Mouse (Mus musculus) neural tube, embryonic 11.5 days (tissue): ENCODE results near the gene Actr3b. TPM values are rescaled to one million over a fixed set of nuclear protein-coding genes. Genes with fewer than 3 reads are reported as not detected.

Experiments
- ATAC-seq: fragments of 200-750 bp; cut with Nextera tagmentation; 2 replicates; pipeline ENCODE4 v1.8.0; 2017; ENCODE audit warnings: moderate number of reproducible peaks, mild to moderate bottlenecking, moderate TSS enrichment, moderate library complexity; ENCODE audit not compliant: insufficient read depth, low FRiP score, low TSS enrichment
- DNase-seq: peaks from one replicate; pipeline ENCODE4 v3.0.0-alpha.2; 2015; ENCODE audit warnings: low spot score
- H3K27ac ChIP-seq: fragments of 300-500 bp; sonication (generic); 2 replicates; pipeline ENCODE4 v1.5.1; 2014; ENCODE audit warnings: low read depth, mild to moderate bottlenecking, low read length
- H3K27me3 ChIP-seq: fragments of 300-500 bp; sonication (generic); 2 replicates; pipeline ENCODE4 v1.6.1; 2014; ENCODE audit warnings: mild to moderate bottlenecking, low read length, mixed read lengths; ENCODE audit not compliant: control insufficient read depth, insufficient read depth
- H3K36me3 ChIP-seq: fragments of 300-500 bp; sonication (generic); 2 replicates; pipeline ENCODE4 v1.6.1; 2014; ENCODE audit warnings: mild to moderate bottlenecking, low read length, moderate library complexity, mixed read lengths; ENCODE audit not compliant: control insufficient read depth, insufficient read depth
- H3K4me1 ChIP-seq: fragments of 300-500 bp; sonication (generic); 2 replicates; pipeline ENCODE4 v1.6.1; 2014; ENCODE audit warnings: low read length, mixed read lengths; ENCODE audit not compliant: control insufficient read depth, insufficient read depth
- H3K4me2 ChIP-seq: fragments of 300-500 bp; sonication (generic); 2 replicates; pipeline ENCODE4 v1.6.1; 2014; ENCODE audit warnings: low read depth, mild to moderate bottlenecking, moderate library complexity
- H3K4me3 ChIP-seq: fragments of 300-500 bp; sonication (generic); 2 replicates; pipeline ENCODE4 v1.5.1; 2014; ENCODE audit warnings: low read depth, low read length
- H3K9ac ChIP-seq: fragments of 300-500 bp; sonication (generic); 2 replicates; pipeline ENCODE4 v1.6.1; 2014; ENCODE audit warnings: mild to moderate bottlenecking, low read length
- H3K9me3 ChIP-seq: fragments of 300-500 bp; sonication (generic); 2 replicates; pipeline ENCODE4 v1.6.1; 2016; ENCODE audit warnings: low read length; ENCODE audit not compliant: control insufficient read depth
- WGBS: fragments of 180-500 bp; shearing (Covaris S2); extraction: QIAGEN DNeasy Blood & Tissue Kit; methylation state at CpG from one replicate; pipeline ENCODE4 v1.1.7; 2014; 5-methylcytosine and 5-hydroxymethylcytosine counted together
- polyA plus RNA-seq: library from polyadenylated mRNA; unstranded; fragments of >200 nt; fragmentation: Nextera tagmentation; extraction: Ambion mirVana; gene quantifications from 2 replicates; pipeline ENCODE4 v1.2.1, GENCODE M21; 2014

Actr3b gene
- polyA plus RNA-seq, 1 experiment from 2014 or later, result 11.5 TPM

GRCm38 (mm10) chr5:25761850-25762249 lies 2.1 kb downstream of the Actr3b start:
- no peaks in the 10 kb centered on the region for H3K36me3 ChIP-seq
- ATAC-seq, result no peak
- H3K4me1 ChIP-seq, result no peaks in the 10 kb centered on the region
- H3K9ac ChIP-seq, result no peak overlapping the region
- H3K27ac ChIP-seq, result no peak overlapping the region
- no peak overlapping the region for H3K4me3 ChIP-seq
- WGBS, result 84% methylated on average over 2 of the region's 2 CpGs
- H3K27me3 ChIP-seq, result no peaks in the 10 kb centered on the region
- H3K4me2 ChIP-seq, result no peak overlapping the region
- H3K9me3 ChIP-seq, result no peaks in the 10 kb centered on the region
- DNase-seq, result no peak

- Histone ChIP-seq H3K4me2 (no peak overlapping the region), H3K36me3 (no peaks in the 10 kb centered on the region), H3K9ac (no peak overlapping the region), H3K27me3 (no peaks in the 10 kb centered on the region), H3K9me3 (no peaks in the 10 kb centered on the region), H3K4me3 (no peak overlapping the region), H3K27ac (no peak overlapping the region), H3K4me1 (no peaks in the 10 kb centered on the region)
- 73% methylated on average over 17 of the region's 17 CpGs for WGBS
- DNase-seq (no peak), ATAC-seq (no peak)
These were observed 9.2 kb downstream of the Actr3b start for GRCm38 (mm10) chr5:25769006-25769405.

GRCm38 (mm10) chr5:25769406-25769805 lies 9.6 kb downstream of the Actr3b start:
- Histone ChIP-seq H3K9me3 (no peaks in the 10 kb centered on the region), H3K9ac (no peak overlapping the region), H3K27ac (no peak overlapping the region), H3K36me3 (no peaks in the 10 kb centered on the region), H3K4me2 (no peak overlapping the region), H3K4me1 (no peaks in the 10 kb centered on the region), H3K4me3 (no peak overlapping the region), H3K27me3 (no peaks in the 10 kb centered on the region)
- DNase-seq (no peak), ATAC-seq (no peak)
- 48% methylated on average over 2 of the region's 2 CpGs for WGBS

GRCm38 (mm10) chr5:25772456-25772855 lies 12.7 kb downstream of the Actr3b start:
- H3K4me2 ChIP-seq, result no peak overlapping the region
- H3K4me1 ChIP-seq, result no peaks in the 10 kb centered on the region
- no peak for ATAC-seq
- 91% methylated on average over 9 of the region's 9 CpGs for WGBS
- H3K27me3 ChIP-seq, result no peaks in the 10 kb centered on the region
- H3K9me3 ChIP-seq, result no peaks in the 10 kb centered on the region
- no peaks in the 10 kb centered on the region for H3K36me3 ChIP-seq
- no peak for DNase-seq
- H3K27ac ChIP-seq, result no peak overlapping the region
- no peak overlapping the region for H3K4me3 ChIP-seq
- no peak overlapping the region for H3K9ac ChIP-seq

GRCm38 (mm10) chr5:25773921-25774790 lies 14.4 kb downstream of the Actr3b start:
- Histone ChIP-seq H3K9ac (no peak overlapping the region), H3K4me1 (no peaks in the 10 kb centered on the region)

GRCm38 (mm10) chr5:25791570-25791969 lies 31.8 kb downstream of the Actr3b start:
- Histone ChIP-seq H3K4me1 (no peaks in the 10 kb centered on the region), H3K27me3 (no peaks in the 10 kb centered on the region), H3K4me3 (no peak overlapping the region), H3K9me3 (no peaks in the 10 kb centered on the region), H3K36me3 (no peaks in the 10 kb centered on the region), H3K4me2 (no peak overlapping the region), H3K27ac (no peak overlapping the region), H3K9ac (no peak overlapping the region)
- ATAC-seq (no peak), DNase-seq (no peak)
- WGBS, result 88% methylated on average over 6 of the region's 6 CpGs

More at GRCm38 (mm10) chr5:25773921-25774790, 14.4 kb downstream of the Actr3b start:
- no peaks in the 10 kb centered on the region for H3K27me3 ChIP-seq
- H3K4me3 ChIP-seq, result no peak overlapping the region
- no peak overlapping the region for H3K27ac ChIP-seq
- ATAC-seq (no peak), DNase-seq (no peak)
- H3K9me3 ChIP-seq, result no peaks in the 10 kb centered on the region
- no peaks in the 10 kb centered on the region for H3K36me3 ChIP-seq
- WGBS, result 85% methylated on average over 13 of the region's 13 CpGs
- H3K4me2 ChIP-seq, result no peak overlapping the region

- Histone ChIP-seq H3K27me3 (no peaks in the 10 kb centered on the region), H3K4me1 (no peaks in the 10 kb centered on the region), H3K9ac (no peak overlapping the region), H3K4me3 (no peak overlapping the region), H3K9me3 (no peaks in the 10 kb centered on the region), H3K4me2 (no peak overlapping the region), H3K36me3 (no peaks in the 10 kb centered on the region), H3K27ac (no peak overlapping the region)
- ATAC-seq (no peak), DNase-seq (no peak)
- 86% methylated on average over 11 of the region's 11 CpGs for WGBS
These were observed 38.0 kb downstream of the Actr3b start for GRCm38 (mm10) chr5:25797776-25798175.

GRCm38 (mm10) chr5:25800929-25801328 lies 41.1 kb downstream of the Actr3b start:
- Histone ChIP-seq H3K27ac (no peak overlapping the region), H3K36me3 (no peaks in the 10 kb centered on the region), H3K27me3 (no peaks in the 10 kb centered on the region), H3K4me3 (no peak overlapping the region), H3K9ac (no peak overlapping the region), H3K4me1 (no peaks in the 10 kb centered on the region), H3K4me2 (no peak overlapping the region), H3K9me3 (no peaks in the 10 kb centered on the region)
- WGBS, result 73% methylated on average over 6 of the region's 6 CpGs
- no peak for ATAC-seq
- no peak for DNase-seq

GRCm38 (mm10) chr5:25801744-25802143 lies 41.9 kb downstream of the Actr3b start:
- Histone ChIP-seq H3K36me3 (no peaks in the 10 kb centered on the region), H3K4me1 (no peaks in the 10 kb centered on the region), H3K9ac (no peak overlapping the region), H3K27me3 (no peaks in the 10 kb centered on the region), H3K27ac (no peak overlapping the region), H3K9me3 (no peaks in the 10 kb centered on the region), H3K4me2 (no peak overlapping the region), H3K4me3 (no peak overlapping the region)
- ATAC-seq (no peak), DNase-seq (no peak)
- WGBS, result 72% methylated on average over 4 of the region's 4 CpGs
